Mouse (Mus musculus): Measurements from ENCODE around the gene Pdgfb.
A peak's percentile ranks its signal among the peaks of the same experiment; 100 is the strongest.

DNA sequence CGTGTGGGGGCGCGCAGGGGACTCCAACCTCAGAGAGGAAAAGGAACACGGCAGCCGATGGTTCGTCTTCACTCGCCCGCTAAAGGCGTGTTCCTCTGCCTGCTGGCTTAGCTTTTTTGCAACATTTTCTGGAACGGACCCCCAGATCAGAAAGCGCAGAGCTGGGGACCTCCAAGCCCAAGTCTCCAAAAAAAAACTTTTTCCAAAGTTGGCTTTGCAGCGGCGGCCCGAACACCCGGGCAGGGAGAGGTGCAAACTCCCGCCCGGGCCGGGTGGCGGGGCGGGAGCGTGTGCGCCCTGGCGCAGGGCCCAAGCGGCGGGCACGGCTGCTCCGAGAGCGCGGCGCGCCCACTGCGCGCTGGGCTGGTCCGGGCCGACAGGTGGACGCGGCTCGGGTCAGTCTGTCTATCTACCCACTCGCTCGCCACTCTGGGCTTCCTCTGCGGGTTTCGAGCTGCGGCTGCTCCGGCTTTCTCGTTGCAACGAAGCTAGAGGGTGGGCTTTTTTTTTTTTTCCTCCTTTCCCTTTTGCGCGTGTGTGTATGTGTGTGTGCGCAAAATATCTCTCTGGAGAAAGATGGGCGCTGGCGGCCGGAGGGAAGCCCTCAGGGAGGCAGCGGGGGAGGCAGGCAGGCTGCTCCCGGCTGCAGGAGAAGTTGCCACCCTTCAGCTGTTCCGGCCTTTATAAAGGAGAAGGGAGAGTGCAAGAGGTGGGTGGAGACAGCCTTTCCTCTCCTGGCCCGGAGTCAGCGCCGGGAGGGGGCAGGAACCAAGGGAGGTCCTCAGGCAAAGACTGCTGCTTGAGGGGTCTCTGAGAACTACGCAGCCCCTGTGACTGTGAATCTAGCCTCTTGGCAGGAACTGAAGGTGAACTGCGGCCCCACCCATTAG, at the start of gene Pdgfb:
- TF ChIP-seq CTCF (IDR thresholded peaks at IDR 0.05; ENCODE audit: extremely low read depth, insufficient read depth, insufficient read length, insufficient replicate concordance) (no peak), POLR2A (IDR thresholded peaks at IDR 0.05; ENCODE audit: low read depth, low read length) (peak; percentile 57; the same call in 1 of the 2 replicates)

Measured in spleen, adult 2 months (tissue).